Mouse (Mus musculus) CD4-positive, CD25-positive, alpha-beta regulatory T cell (primary cell): Measurements from ENCODE around the gene H2afy2. TPM values are rescaled to one million over a fixed set of nuclear protein-coding genes. Genes with fewer than 3 reads are reported as not detected.

ENCODE experiments used
- polyA plus RNA-seq: library from polyadenylated mRNA; unstranded; fragments of 100-300 nt; shearing (Covaris generic); gene quantifications from one replicate; pipeline ENCODE4 v1.2.1, GENCODE M21; 2017

The H2afy2 gene
- not detected for polyA plus RNA-seq

DNA sequence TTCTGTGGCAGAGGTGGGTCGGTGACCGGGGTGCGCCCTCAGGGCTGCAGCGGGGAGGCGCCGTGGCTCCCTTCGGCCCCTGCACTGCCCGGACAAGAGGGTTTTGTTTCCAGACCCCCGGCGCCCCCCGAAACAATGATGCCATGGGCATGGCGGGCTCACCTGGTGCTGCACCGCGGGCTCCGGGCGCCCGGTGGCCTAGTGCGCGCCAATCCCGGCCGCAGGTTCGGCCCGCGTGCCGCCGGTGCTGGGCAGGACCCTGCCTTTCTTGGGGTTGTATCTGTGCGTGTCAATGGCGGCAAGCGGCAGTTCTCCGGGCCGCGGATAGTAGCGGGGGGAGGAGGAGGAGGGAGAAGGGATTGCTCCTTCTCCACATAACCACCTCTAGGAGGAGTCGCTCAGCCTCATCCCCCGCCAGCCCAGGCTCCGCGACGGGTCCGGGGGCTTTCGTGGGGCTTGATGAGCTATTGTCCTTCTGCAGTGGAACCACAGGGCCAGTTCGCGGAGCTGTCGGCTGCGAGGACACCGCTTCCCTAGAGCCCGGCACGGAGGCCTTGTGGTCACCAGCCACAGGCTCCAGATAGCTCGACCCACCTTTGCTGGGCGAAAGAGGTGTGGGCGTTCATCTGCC, at the start of gene H2afy2:
TSS of gene H2afy2 (minus strand) at position 527 of the 631 bp plus-strand sequence.

GRCm38 (mm10) chr10:61714771-61715461, 69.0 kb downstream of the H2afy2 start, which contains the start of gene Aifm2:
Gene Aifm2 (plus strand): TSS chr10:61715263.

GRCm38 (mm10) chr10:61694870-61695670, 88.9 kb downstream of the H2afy2 start, which contains the start of gene Tysnd1:
Gene Tysnd1 (plus strand): TSS chr10:61695514.

Other genes with a start within 250 kb of the H2afy2 start
- gene Npffr1, start 188.7 kb downstream of the H2afy2 start, polyA plus RNA-seq, result not detected
- 73.2 TPM for gene Ppa1, start 135.6 kb downstream of the H2afy2 start, polyA plus RNA-seq
- gene Sar1a, start 103.8 kb downstream of the H2afy2 start, polyA plus RNA-seq, result 145 TPM
- gene Tysnd1, start 88.6 kb downstream of the H2afy2 start, polyA plus RNA-seq, result 32.1 TPM
- 2.8 TPM for gene Aifm2, start 68.9 kb downstream of the H2afy2 start, polyA plus RNA-seq
- not detected for gene Col13a1, start 195.0 kb upstream of the H2afy2 start, polyA plus RNA-seq